Mouse (Mus musculus): ENCODE measurements at regions not wholly inside any gene's neighbourhood (a gene's known extent, or its start where the extent isn't known, plus 50 kb on each side); places are given as distances from the start of the nearest gene placed in this dataset.

DNA sequence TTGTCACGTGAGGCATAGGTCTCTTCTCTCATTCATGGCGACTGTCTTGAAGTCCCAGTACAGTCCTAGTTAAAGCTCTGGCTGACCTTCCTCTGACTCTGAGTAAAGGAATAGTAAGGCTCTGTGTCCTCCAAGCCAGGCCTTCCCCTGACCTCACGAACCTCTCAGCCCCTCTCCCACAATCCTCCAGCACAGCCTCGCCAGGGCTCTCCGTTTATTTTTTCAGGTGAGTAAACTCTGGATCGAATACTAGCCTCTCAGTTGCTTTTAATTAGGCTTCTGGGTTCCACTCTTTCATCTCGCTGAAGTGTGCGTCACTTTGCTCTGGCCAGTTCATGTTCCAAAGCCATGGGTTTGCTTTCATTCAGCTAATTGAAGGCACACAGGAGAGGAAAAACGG, 133.8 kb downstream of the Mylk4 start:
- DNase-seq (ENCODE audit: low read depth, low spot score): no peak

DNA sequence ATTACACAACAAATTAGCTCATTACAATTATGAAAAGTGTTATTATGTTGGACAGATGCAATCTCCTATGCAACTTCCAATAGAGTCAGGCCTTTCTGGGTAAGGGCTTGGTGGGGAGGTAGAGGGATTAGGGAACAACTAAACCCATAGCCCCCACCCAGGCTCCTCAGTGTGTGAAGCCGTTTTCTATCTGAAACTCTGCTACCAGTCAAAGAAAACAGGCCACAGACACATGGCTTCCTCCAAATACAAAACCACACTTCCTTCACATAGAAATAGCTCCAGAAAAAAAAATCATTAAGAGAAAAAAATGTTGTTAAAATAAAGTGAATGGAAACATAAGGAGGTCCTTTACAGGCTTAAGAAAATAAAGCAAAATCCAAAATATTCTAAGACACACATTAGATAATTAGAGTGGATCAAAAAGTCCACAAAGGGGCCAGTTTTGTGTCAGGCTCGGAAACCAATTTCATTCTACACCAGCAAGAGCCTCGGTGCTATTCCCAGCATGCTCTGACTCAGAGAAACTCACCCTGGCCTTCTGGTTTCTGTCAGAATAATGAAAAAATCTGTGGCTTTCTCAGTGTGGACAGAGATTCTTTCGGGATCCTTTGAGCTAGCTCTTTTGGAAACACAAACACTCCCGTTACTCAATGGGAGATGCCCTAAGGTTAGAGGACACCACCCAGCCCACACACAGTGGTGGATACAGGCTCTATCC, 140.6 kb downstream of the Mylk4 start:
- no peak for DNase-seq (ENCODE audit: low read depth, low spot score)

DNA sequence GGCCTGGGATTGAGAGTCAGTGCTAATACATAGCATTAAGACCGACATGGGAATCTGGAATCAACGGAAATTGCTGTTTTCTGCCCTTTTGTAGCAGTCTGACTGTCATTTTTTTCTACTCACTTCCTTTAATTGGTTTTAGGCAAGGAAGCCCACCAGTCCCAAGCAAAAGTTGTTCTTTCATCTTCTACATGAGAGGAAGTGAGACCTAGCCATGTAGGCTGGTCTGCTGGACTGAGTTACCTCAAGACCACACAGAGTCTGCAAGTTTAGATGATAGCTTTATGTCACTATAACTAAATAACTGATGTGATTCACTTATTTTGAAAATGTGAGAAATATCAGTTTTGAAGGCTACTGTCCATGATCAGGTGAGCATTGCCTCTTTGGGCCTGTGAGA, 142.8 kb downstream of the Mylk4 start:
- no peak for DNase-seq (ENCODE audit: low read depth, low spot score)

DNA sequence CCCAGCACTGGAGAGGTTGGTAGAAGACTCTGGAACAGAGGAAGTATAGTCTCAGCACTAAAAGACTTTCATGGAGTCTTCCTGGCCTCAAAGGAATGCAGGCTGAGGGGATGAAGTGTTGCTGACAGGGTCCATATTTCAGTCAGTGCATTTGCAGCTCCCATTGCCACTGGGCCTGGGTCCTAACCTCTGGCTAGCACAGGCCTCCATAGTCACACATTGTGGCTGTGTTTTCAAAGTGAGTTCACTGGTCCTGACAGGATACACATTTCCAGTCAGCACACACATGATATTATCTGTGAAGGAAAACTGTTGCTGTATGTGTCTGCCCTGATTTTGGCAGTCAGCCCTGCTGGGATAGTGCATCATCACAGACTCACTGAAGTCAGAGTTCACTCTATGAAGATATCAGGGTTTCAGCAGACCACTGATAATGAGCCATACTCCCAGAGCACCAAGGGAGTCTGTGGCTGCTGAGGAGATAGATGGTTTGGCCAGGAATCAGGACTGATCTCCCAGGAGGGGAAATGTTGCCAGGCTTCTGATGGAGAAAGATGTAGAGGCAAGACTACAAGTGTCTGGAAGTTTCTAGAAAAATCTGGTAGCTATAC, 153.5 kb downstream of the Mylk4 start:
- no peak for DNase-seq (ENCODE audit: low read depth, low spot score)

DNA sequence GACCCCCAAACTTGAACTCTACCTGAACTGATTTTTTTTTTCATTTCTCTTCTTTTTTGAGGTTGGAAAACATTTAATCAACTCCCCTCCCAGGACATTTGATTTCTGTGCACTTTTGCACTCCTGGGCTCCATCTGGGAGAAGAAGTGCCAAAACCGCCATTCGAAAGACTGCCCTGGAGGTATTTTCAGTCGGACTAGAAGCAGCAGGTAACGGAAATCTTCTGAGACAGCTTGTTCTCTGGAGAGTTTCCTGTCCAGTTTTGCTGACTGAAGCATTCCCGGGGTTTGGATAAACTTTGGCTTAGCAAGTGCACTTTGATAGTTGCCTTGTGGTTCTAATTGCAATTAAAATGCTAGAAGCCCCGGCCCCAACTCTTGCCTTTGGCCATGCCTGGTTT, 169.8 kb downstream of the Mylk4 start:
- no peak for DNase-seq (ENCODE audit: low read depth, low spot score)

DNA sequence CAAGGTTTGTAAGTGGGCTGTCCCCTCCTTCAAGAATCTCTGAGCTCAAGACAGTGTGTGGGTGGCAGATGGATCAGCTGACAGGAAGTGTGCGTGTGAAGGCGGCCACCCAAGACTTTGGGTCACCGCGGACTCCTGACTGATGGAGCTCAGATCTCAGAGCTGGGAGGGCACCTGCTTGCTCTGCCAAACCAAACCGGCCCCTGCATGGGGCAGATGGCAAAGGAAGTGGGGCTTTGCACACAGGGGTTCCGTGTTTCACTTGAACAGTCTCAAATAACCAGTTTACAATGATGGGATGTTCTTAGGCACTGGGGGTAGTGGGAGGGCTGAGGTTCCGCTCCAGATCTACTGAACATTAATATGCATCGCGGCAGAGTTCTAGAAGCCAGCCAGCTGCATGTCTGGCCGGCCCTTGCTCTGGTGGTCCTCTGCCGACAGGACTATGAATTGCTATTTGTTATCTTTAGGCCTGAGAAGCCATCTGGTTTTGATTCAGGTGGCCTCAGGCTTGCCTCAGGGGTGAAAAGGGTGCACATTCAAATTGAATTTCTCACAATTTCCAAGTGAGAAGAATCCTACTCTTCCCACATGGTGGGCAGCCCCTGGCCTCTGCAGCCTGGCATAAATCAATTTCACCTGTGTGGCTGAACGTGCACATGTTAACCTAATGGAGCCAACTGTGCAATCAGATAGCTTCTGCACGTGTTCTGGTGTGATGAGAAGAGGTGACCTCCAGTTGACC, 172.0 kb downstream of the Mylk4 start:
- no peak for DNase-seq (ENCODE audit: low read depth, low spot score)

DNA sequence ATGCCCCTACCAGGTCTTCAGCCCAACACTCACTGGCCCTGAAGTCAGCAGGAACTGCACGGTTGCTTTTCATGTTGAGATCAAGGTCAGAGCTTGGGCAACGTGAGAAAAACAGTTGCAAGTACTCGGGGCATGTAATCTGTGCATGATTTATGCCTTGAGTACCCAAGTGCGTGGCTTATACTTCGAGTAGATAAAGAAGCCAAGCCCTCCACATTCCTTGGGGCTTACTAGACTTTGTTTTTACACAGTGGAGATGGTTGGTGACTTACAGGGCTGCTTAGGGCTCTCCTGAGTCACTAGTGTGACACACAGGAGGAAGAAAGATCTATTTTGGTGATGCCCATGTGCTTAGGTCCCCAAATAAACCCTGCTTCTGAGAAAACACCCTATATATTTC, 172.8 kb downstream of the Mylk4 start:
- no peak for DNase-seq (ENCODE audit: low read depth, low spot score)

DNA sequence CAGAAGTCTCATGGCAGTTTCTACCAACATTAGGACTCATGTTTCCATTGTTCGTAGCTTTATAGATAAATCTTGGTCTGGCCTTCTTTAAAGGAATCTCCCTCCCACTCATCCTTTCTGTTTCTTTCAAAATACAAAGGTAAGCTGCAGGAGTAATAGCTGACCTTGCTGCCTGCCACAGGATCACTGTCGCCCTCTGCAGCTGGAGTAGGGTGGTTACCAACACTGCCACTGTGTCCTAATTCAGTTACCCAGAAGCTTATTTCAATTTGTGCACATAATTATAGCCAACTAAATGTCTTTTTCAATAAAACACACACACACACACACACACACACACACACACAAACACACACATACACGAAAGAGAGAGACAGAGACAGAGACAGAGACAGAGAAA, 175.3 kb downstream of the Mylk4 start:
- no peak for DNase-seq (ENCODE audit: low read depth, low spot score)

DNA sequence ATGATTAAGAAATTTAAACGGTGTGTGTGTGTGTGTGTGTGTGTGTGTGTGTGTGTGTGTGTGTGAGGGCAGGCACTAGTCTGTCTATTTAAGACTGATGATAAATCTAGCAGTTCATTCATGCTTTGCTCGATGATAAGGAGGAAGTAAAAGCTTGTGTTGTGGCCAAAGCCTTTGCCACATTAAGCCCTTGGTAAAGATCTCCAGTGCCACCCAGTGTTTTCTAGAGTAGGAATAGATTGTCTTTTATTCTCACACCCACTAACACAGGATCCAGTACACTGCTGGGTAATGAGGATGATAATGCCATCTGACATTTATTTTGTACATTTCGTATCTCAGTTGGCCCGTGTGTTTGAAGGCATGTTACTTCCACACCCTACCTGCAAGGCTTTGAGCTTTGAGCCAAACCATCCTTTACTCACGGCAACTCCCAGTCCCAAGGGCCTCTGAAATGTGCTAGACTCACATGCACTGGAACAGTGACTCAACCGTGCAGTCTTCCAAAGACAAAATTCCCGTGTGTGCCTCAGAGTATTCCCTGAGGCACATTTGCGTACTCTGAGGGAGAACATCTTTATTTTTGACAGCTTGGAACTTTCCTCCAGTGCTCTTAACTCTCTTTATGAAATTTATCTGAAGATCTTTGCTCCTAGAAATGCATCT, 179.7 kb downstream of the Mylk4 start:
- no peak for DNase-seq (ENCODE audit: low read depth, low spot score)

DNA sequence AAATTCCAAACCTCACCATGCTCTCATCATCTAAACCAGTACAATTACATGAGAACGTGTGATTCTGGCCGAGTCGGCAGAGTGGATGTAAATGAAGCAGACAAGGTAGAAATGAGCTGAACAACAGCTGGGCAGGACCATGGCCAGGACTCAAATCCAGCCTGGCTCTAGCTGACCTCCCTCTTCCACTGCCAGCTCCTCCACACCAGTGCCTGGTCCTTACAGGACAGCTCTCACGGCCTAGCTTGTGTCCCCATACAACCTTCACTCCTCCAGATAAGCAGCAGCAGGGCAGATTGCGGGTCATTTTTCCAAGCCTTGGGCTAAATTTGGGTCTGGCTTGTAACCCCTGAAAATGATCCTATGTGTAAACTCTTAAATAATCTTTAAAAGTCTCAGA, 182.4 kb downstream of the Mylk4 start:
- no peak for DNase-seq (ENCODE audit: low read depth, low spot score)

DNA sequence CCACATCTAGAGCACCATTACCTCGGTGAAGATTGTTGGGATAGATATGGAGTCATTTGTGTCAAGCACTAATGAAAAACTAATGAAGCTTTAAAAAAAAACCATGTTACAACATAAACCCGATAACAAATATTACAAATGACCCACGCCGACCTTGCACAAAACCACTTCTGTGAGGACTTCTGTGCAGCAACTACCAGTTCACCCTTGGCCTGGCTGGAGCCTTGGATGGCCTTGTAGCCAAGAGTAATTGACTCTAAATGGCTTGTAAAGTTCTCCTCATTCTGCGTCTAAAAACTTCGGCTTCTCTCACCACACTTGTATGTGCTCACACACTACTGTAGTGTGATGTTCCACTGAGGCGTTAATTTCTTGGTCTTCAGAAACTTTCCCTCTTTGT, 190.1 kb downstream of the Mylk4 start:
- DNase-seq (ENCODE audit: low read depth, low spot score): no peak

DNA sequence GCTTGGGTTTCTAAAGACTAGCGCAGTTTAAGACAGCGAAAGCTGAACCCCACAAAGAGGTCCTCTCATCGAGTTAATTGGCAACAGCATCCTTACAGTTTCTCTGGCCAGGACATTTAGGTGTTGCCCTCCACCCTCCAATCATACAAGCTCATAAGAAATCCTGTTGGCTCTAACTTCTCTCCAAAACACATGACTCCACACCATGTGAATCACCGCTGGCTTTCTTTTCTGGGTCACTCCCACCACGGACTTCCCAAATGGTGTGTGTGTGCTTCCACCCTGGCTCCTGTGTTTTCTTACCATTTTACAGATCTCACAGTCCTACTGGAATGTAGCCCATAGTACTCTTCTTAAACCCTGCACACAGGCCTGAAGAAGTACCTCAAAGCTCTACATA, 190.6 kb downstream of the Mylk4 start:
- DNase-seq (ENCODE audit: low read depth, low spot score): no peak

DNA sequence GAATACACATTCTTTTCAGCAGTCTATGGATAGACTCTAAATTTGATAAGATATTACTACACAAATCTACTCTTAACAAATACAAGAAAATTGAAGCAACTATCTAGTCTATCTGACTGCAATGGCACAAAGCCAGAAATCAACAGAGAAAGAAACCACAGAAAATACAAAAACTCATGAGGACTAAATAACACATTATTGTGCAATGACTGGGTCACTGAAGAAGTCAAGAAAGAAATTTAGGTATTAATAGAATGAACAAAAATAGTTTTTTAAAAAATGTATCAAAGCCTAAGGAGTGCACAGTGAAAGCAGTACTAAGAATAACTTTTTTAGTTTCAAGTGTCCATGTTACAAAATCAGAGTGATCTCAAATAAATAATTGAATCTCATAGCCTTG, 202.2 kb downstream of the Mylk4 start:
- DNase-seq (ENCODE audit: low read depth, low spot score): no peak

DNA sequence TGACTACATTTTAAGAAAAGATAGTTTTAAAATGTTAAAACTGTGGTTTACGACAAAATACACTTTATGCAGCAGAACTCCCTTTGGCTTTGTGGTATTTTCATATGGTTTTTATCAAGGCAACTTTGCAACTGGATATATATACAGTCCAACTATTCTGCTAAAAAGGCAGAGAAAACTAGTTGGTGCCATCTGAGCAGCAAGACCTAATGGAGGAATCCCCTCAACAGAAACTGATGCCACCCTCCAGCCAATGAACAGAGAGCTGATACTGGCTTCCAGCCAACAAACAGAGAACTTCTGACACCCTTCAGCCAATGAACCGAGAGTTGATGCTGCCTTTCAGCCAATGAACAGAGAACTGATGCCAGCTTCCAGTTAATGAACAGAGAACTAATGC, 215.9 kb downstream of the Mylk4 start:
- DNase-seq (ENCODE audit: low read depth, low spot score): no peak

DNA sequence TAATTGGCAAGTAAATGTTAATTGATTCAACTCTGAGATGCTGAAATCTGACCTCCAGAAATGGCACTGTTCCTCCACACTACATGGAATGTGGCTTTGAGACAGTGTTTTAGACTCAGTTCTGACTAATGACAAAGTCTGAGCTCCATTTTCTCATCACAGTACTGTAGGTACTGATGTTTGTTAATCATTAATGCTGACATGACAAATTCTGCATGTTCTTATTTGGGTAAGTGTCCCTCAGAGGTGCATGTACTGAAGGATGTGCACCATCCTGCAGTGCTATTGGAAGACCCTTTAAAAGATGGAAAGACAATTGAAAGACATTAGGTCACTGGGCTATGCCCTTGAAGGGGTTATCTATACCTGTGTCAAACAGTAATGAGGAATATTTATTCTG, 222.1 kb upstream of the Gmds start:
- DNase-seq (ENCODE audit: low read depth, low spot score): no peak

DNA sequence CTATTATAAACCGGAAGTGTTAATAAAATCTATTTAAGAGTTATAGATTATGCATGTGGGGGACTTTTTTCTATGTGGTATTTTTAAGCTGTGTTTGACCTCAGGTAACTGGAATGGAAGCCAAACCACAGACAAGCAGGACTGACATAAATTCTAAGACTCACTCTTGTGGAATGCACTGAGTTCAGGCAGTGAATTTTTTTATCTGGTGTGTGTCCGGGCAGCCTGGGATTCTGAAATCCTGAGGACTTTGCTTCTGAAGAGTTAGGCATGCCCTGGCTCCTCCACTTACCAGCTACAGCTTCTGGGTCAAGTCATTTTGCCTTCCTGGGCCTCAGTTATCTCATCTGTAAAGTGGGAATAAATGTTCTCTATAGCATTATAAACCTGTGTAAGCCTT, 217.9 kb upstream of the Gmds start:
- no peak for DNase-seq (ENCODE audit: low read depth, low spot score)

DNA sequence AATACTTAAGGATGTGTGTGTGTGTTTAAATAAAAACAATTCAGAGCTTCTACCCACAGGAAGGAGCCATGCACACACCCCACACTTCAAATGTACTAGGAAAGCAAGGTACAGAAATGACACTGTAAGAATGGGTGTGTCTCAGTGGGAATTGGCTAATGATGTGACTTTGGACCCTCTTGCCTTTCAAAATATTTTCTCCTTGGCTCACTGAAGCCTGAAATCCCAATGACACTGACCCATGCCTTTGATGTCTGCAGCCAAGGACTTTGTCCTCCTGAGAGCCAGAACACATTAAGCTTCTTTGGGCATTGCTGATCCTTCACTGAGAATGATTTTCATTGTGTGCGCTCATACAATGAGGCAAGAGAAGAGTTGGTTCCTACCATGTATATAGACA, 216.5 kb upstream of the Gmds start:
- DNase-seq (ENCODE audit: low read depth, low spot score): no peak

DNA sequence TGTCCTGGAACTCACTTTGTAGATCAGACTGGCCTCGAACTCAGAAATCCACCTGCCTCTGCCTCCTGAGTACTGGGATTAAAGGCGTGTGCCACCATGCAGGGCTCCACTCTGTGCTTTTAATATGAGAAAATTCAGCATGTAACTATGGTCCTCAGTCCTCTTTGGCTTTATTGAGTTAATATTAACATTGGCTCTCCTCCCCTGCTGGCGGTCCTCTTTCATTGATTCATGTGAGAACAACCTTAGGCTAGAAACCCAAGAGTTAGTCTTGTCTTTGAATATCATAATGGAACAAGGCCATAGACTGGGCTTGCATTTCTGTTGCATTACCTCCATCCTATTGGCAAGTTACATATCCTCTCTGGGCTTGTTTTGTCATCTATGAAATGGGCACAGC, 216.1 kb upstream of the Gmds start:
- DNase-seq (ENCODE audit: low read depth, low spot score): no peak

DNA sequence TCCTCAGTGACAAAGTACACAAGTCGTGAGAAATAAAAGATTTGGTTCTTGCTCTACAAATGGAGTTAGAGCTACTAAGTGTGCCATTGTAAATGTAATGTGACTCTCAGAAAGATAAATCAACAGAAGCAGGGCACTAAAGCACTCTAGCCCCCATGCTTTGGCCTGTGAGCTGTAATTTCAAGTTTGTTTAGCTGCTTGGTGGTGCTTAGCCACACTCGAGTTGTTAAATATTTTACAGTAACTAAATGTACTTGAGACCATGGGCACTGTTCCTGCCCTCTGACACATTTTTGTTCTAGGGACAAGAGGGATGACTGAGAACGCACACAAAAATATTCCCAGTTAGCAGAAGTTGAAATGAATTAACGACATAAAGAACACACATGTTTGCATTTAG, 214.6 kb upstream of the Gmds start:
- no peak for DNase-seq (ENCODE audit: low read depth, low spot score)

DNA sequence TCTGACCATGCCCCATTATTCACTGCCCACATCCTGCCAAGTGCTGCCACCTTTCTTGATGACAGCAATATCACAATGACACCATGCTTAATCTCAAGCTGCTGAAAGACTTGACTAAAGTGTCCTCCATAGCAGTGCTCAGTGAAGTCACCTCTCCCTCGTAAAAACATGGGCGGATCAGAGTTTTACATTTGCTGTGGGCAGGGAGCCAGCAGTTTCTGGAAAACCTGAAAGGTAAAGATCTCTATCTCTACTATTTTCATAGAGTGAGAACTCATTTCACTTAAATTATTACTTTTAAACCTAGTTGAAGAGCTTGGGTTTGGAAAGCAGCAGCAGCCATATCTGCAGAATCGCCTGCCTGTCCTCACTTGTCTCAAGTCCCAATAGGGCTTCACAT, 211.6 kb upstream of the Gmds start:
- no peak for DNase-seq (ENCODE audit: low read depth, low spot score)

DNA sequence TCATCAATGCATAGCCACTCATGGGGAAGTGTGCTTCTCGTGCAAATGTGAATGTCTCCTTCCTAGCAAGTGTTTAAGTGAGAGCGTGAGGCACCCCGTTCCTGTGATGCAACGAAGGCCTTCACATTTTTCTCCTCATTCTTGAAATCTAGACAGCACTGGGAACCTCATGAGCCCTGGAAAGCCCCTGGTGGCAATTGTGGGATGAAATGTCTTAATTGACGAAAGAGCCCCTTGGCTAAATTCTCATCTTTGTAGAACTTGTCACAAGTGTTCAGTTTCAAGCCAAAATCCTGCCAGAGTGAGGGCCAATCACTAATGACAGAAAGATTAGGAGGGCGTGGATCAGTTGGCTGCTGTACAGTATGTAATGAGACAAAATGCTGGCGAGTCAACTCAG, 208.6 kb upstream of the Gmds start:
- no peak for DNase-seq (ENCODE audit: low read depth, low spot score)

DNA sequence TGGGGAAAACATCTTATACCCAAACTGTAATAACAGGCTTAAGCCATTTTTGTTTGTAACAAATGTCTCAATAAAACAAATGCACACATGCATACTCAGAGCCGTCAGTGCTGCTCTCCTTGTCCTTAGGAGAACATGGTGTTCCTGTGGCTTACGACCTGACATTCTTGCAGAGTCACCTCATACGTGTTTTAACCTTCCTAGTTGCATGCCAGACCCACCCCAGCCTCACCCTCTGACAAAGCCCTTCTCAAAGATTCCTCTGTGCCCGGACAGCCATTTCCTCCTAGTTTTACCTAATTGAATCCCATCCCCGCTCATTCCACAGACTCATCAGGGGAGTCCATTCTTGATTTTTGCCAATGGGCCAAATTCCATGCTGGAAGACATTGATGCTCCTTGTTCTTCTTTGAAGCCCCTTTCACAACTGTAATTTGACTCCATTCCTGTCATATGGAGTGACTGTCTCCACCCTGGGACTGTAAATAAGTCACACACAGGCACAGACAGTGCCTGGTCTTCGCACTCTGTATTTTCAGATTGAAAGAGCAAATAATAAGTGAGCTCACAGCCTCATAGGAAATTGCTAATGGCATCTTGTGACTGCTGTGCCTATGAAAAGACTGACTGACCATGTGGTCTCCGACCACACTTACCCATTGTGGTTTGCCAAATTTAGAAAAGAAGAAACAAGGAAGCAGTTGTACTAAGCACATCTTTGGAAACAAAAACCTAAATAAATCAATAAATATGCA, 206.6 kb upstream of the Gmds start:
- peak; percentile 51 for DNase-seq (ENCODE audit: low read depth, low spot score)
